Mouse (Mus musculus): ENCODE measurements around the gene Gbx2.

GRCm38 (mm10) chr1:89964426-89964825 is 33.4 kb upstream of the Gbx2 start:
- TF ChIP-seq CTCF (conservative IDR thresholded peaks at IDR 0.05; ENCODE audit: low read length) (no peak), POU5F1 (IDR thresholded peaks at IDR 0.05; ENCODE audit: borderline replicate concordance, low read length) (no peak)

Data from E14TG2a.4 (cell line).